Comparison of ENCODE assay signal across 9 mouse cellular contexts in genomic region chr2:157170166-157170565, GRCm38 (mm10). TPM values are rescaled to one million over a fixed set of nuclear protein-coding genes. Genes with fewer than 3 reads are reported as not detected.
DNase-seq lines count a peak whose midpoint lies in the region; ATAC-seq and TF ChIP-seq lines count a peak whose summit lies in the region.
"Had no signal": no experiment of that assay in that cellular context is flagged by ENCODE, and none has a peak within 500 bp of the region (broad histone marks: within the 10 kb centered on the region; RNA-seq: fewer than 3 reads in every experiment).

No protein-coding gene starts in this region.

- intact Hi-C loops in heart, adult 2 months (cut with DNase I) = no loop called here
- intact Hi-C loops in left cerebral cortex, postnatal 36 days (cut with DNase I) = no loop called here

- TF ChIP-seq CTCF in heart, adult 2 months (IDR thresholded peaks at IDR 0.05) = no peak
- TF ChIP-seq CTCF in C2C12 (IDR thresholded peaks at IDR 0.05; ENCODE audit: control insufficient read depth, insufficient read depth, insufficient read length) = no peak

- peaks cover 64% of the 10 kb centered on the region for H3K36me3 ChIP-seq in heart, embryonic 12.5 days
- no peaks in the 10 kb centered on the region for H3K36me3 ChIP-seq in heart, adult 2 months (ENCODE audit: control insufficient read depth, insufficient read depth, low read length)
- peaks cover 60% of the 10 kb centered on the region for H3K36me3 ChIP-seq in C2C12 (ENCODE audit: control insufficient read depth, insufficient read depth)
- H3K36me3 ChIP-seq in hindbrain, embryonic 12.5 days = peaks cover 56% of the 10 kb centered on the region
- peaks cover 38% of the 10 kb centered on the region for H3K36me3 ChIP-seq in midbrain, embryonic 14.5 days (ENCODE audit: control insufficient read depth, insufficient read depth, low read length)

- H3K4me3 ChIP-seq in heart, embryonic 12.5 days = no peak overlapping the region
- H3K4me3 ChIP-seq in heart, adult 2 months = no peak overlapping the region
- no peak overlapping the region for H3K4me3 ChIP-seq in C2C12 (ENCODE audit: insufficient read depth, poor library complexity, severe bottlenecking)
- H3K4me3 ChIP-seq in hindbrain, embryonic 12.5 days = no peak overlapping the region
- no peak overlapping the region for H3K4me3 ChIP-seq in midbrain, embryonic 14.5 days (replicated peaks; ENCODE audit: low read depth, low read length)

- H3K79me2 ChIP-seq in heart, adult 2 months (replicated peaks; ENCODE audit: control insufficient read depth, insufficient read depth, low read length) = no peaks in the 10 kb centered on the region
- no peaks in the 10 kb centered on the region for H3K79me2 ChIP-seq in C2C12 (ENCODE audit: control insufficient read depth, insufficient read depth)

- TF ChIP-seq EP300 in heart, adult 2 months (IDR thresholded peaks at IDR 0.05; ENCODE audit: insufficient read depth, low read depth, low read length) = no peak

- no peak for TF ChIP-seq POLR2A in heart, adult 2 months (IDR thresholded peaks at IDR 0.05; ENCODE audit: insufficient read depth, low read depth, low read length)

- H3K27me3 ChIP-seq in heart, embryonic 12.5 days (replicated peaks) = no peaks in the 10 kb centered on the region
- H3K27me3 ChIP-seq in heart, adult 2 months (ENCODE audit: control insufficient read depth, insufficient read depth, low read length) = no peaks in the 10 kb centered on the region
- H3K27me3 ChIP-seq in C2C12 (ENCODE audit: control insufficient read depth, insufficient read depth, insufficient read length) = no peaks in the 10 kb centered on the region
- H3K27me3 ChIP-seq in hindbrain, embryonic 12.5 days = no peaks in the 10 kb centered on the region
- no peaks in the 10 kb centered on the region for H3K27me3 ChIP-seq in midbrain, embryonic 14.5 days (ENCODE audit: control insufficient read depth, insufficient read depth, low read length)
- H3K27me3 ChIP-seq: CH12.LX had no signal

- H3ac ChIP-seq in C2C12 (ENCODE audit: control insufficient read depth, insufficient read length, low read depth) = no peak overlapping the region

- no peak overlapping the region for H3K9ac ChIP-seq in heart, embryonic 12.5 days
- no peak overlapping the region for H3K9ac ChIP-seq in heart, adult 2 months (ENCODE audit: low read depth, low read length)
- peak overlapping the region; percentile 18; the same call in 1 of the 2 replicates for H3K9ac ChIP-seq in hindbrain, embryonic 12.5 days
- H3K9ac ChIP-seq in midbrain, embryonic 14.5 days (replicated peaks; ENCODE audit: low read length) = 0 out of 2 replicates have a peak overlapping the region, but pooled peaks have one; percentile 20

- no peak overlapping the region for H3K4me2 ChIP-seq in heart, embryonic 12.5 days
- no peak overlapping the region for H3K4me2 ChIP-seq in hindbrain, embryonic 12.5 days (replicated peaks)
- H3K4me2 ChIP-seq in midbrain, embryonic 14.5 days (ENCODE audit: low read length) = no peak overlapping the region

- H3K27ac ChIP-seq in heart, embryonic 12.5 days (ENCODE audit: poor library complexity, severe bottlenecking) = no peak overlapping the region
- no peak overlapping the region for H3K27ac ChIP-seq in heart, adult 2 months
- peak overlapping the region; percentile 52; the same call in 1 of the 2 replicates for H3K27ac ChIP-seq in hindbrain, embryonic 12.5 days
- peak overlapping the region; percentile 57 for H3K27ac ChIP-seq in midbrain, embryonic 14.5 days (replicated peaks; ENCODE audit: low read depth, low read length)

- WGBS in heart, embryonic 12.5 days = 37% methylated on average over 5 of the region's 5 CpGs
- WGBS in heart, adult 2 months = 53% methylated on average over 5 of the region's 5 CpGs
- 27% methylated on average over 5 of the region's 5 CpGs for WGBS in hindbrain, embryonic 12.5 days
- WGBS in midbrain, embryonic 14.5 days = 4% methylated on average over 5 of the region's 5 CpGs

- H3K9me3 ChIP-seq in heart, embryonic 12.5 days (replicated peaks) = no peaks in the 10 kb centered on the region
- H3K9me3 ChIP-seq in hindbrain, embryonic 12.5 days (replicated peaks) = no peaks in the 10 kb centered on the region
- H3K9me3 ChIP-seq in midbrain, embryonic 14.5 days (ENCODE audit: control insufficient read depth, low read length) = no peaks in the 10 kb centered on the region

- ATAC-seq in heart, embryonic 12.5 days (ENCODE audit: insufficient number of reproducible peaks, low FRiP score) = peak; percentile 69
- peak; percentile 83 for ATAC-seq in hindbrain, embryonic 12.5 days (ENCODE audit: low FRiP score)
- no peak for ATAC-seq in midbrain, embryonic 14.5 days (ENCODE audit: low FRiP score, low TSS enrichment)
- ATAC-seq in frontal cortex, adult (ENCODE audit: low TSS enrichment) = no peak; the same call in 1 of the 2 replicates

- no peak for DNase-seq in heart, adult 2 months
- DNase-seq in midbrain, embryonic 14.5 days = peak; percentile 72
- DNase-seq in frontal cortex, adult 2 months (ENCODE audit: extremely low spot score in 1 of 2, low spot score in 1 of 2) = no peak
- DNase-seq in left cerebral cortex, postnatal 36 days (ENCODE audit: low spot score in 2 of 2) = no peak

- H3K79me3 ChIP-seq in C2C12 (ENCODE audit: low read depth) = no peaks in the 10 kb centered on the region

- peaks cover 10% of the 10 kb centered on the region for H3K4me1 ChIP-seq in heart, embryonic 12.5 days (replicated peaks)
- H3K4me1 ChIP-seq in heart, adult 2 months (ENCODE audit: control insufficient read depth, insufficient read depth, low read length) = no peaks in the 10 kb centered on the region
- H3K4me1 ChIP-seq in hindbrain, embryonic 12.5 days = peaks cover 10% of the 10 kb centered on the region; the same call in 1 of the 2 replicates
- peaks cover 5% of the 10 kb centered on the region; the same call in 1 of the 2 replicates for H3K4me1 ChIP-seq in midbrain, embryonic 14.5 days (ENCODE audit: control insufficient read depth, insufficient read depth, low read length)

TF ChIP-seq in C2C12, 6 proteins besides CTCF, POLR2A, EP300 and RAD21:
- TF ChIP-seq MAX (IDR thresholded peaks at IDR 0.05) = peak; percentile 78
- TF ChIP-seq MYOG (IDR thresholded peaks at IDR 0.05; ENCODE audit: control insufficient read depth, extremely low read depth, insufficient read length) = no peak

RNA-seq across cellular contexts. Expression of gene Rbl1, which starts 34.2 kb away (rescaled TPM):
- 20.7 and 21.4 TPM in 2 replicates for polyA plus RNA-seq in heart, embryonic 12.5 days (2016; fragmentation: Nextera tagmentation; extraction: Ambion mirVana)
- 1 to 10 TPM; 2.0 to 2.1 TPM for total RNA-seq in heart, adult 2 months (2021)
- 0.84 and 1.7 TPM in 2 replicates for polyA plus RNA-seq in heart, adult 2 months (2012; rRNA removed)
- polyA plus RNA-seq in C2C12 (2012; fragmentation: generic; extraction: Trizol) = 7.7 TPM
- 18.1 and 20.8 TPM in 2 replicates for polyA plus RNA-seq in hindbrain, embryonic 12.5 days (2016; fragmentation: Nextera tagmentation; extraction: Ambion mirVana)
- polyA plus RNA-seq in midbrain, embryonic 14.5 days (2014; fragmentation: Nextera tagmentation; extraction: Ambion mirVana) = 6.7 and 10.8 TPM in 2 replicates
- polyA plus RNA-seq in frontal cortex, adult 2 months (2012; rRNA removed) = 2.2 TPM in 2 replicates
- total RNA-seq in left cerebral cortex, postnatal 36 days (2021) = 1 to 10 TPM; 1.2 to 2.1 TPM

RNA-seq across cellular contexts. Expression of gene Samhd1, which starts 35.1 kb away (rescaled TPM):
- polyA plus RNA-seq in heart, embryonic 12.5 days (2016; fragmentation: Nextera tagmentation; extraction: Ambion mirVana) = 17.2 and 18.0 TPM in 2 replicates
- total RNA-seq in heart, adult 2 months (2021) = 10 to 100 TPM; 22.7 to 23.8 TPM
- polyA plus RNA-seq in heart, adult 2 months (2012; rRNA removed) = 19.8 and 22.7 TPM in 2 replicates
- polyA plus RNA-seq in C2C12 (2012; fragmentation: generic; extraction: Trizol) = 30.2 TPM
- 17.2 and 20.2 TPM in 2 replicates for polyA plus RNA-seq in hindbrain, embryonic 12.5 days (2016; fragmentation: Nextera tagmentation; extraction: Ambion mirVana)
- 9.2 and 12.1 TPM in 2 replicates for polyA plus RNA-seq in midbrain, embryonic 14.5 days (2014; fragmentation: Nextera tagmentation; extraction: Ambion mirVana)
- polyA plus RNA-seq in frontal cortex, adult 2 months (2012; rRNA removed) = 20.8 and 23.0 TPM in 2 replicates
- total RNA-seq in left cerebral cortex, postnatal 36 days (2021) = 10 to 100 TPM; 10.3 to 12.7 TPM

Comparison
In these comparisons a context has a peak if more than half of its experiments do, and no peak if none do; other contexts are left out.
1. ATAC-seq: peak in heart, embryonic 12.5 days (single experiment) and hindbrain, embryonic 12.5 days (single experiment); none in midbrain, embryonic 14.5 days (single experiment) and frontal cortex, adult (single experiment).
2. H3K27ac ChIP-seq: peak in hindbrain, embryonic 12.5 days (single experiment) and midbrain, embryonic 14.5 days (single experiment); none in heart, embryonic 12.5 days (single experiment) and heart, adult 2 months (single experiment).
3. H3K9ac ChIP-seq: peak in hindbrain, embryonic 12.5 days (single experiment) and midbrain, embryonic 14.5 days (single experiment); none in heart, embryonic 12.5 days (single experiment) and heart, adult 2 months (single experiment).